Mouse (Mus musculus) embryonic facial prominence, embryonic 11.5 days (tissue): ENCODE results near the gene Tnfrsf17. TPM values are rescaled to one million over a fixed set of nuclear protein-coding genes. Genes with fewer than 3 reads are reported as not detected.
"Not testable (repeated sequence)": the region's sequence is repeated elsewhere in the genome, so short reads cannot be mapped to it uniquely, and the experiment has no call there.

Experiments used
- ATAC-seq: fragments of 200-750 bp; cut with Nextera tagmentation; replicated peaks from 2 replicates; pipeline ENCODE4 v1.8.0; 2017; ENCODE audit warnings: low read depth; ENCODE audit not compliant: insufficient number of reproducible peaks, low FRiP score, low TSS enrichment
- DNase-seq: peaks from one replicate; pipeline ENCODE4 v3.0.0-alpha.2; 2015; ENCODE audit warnings: low spot score
- H3K27ac ChIP-seq: fragments of 300-500 bp; sonication (generic); replicated peaks from 2 replicates; pipeline ENCODE4 v1.5.1; 2014; ENCODE audit warnings: mild to moderate bottlenecking, low read depth, low read length, control low read depth
- H3K27me3 ChIP-seq: fragments of 300-500 bp; sonication (generic); 2 replicates; pipeline ENCODE4 v1.6.1; 2014; ENCODE audit warnings: mild to moderate bottlenecking, low read length, moderate library complexity, mixed read lengths; ENCODE audit not compliant: control insufficient read depth, insufficient read depth
- H3K36me3 ChIP-seq: fragments of 300-500 bp; sonication (generic); replicated peaks from 2 replicates; pipeline ENCODE4 v1.6.1; 2014; ENCODE audit warnings: low read depth, mild to moderate bottlenecking, low read length, moderate library complexity, mixed read lengths; ENCODE audit not compliant: control insufficient read depth, insufficient read depth
- H3K4me1 ChIP-seq: fragments of 300-500 bp; sonication (generic); 2 replicates; pipeline ENCODE4 v1.6.1; 2014; ENCODE audit warnings: low read length, mixed read lengths; ENCODE audit not compliant: control insufficient read depth, insufficient read depth
- H3K4me2 ChIP-seq: fragments of 300-500 bp; sonication (generic); 2 replicates; pipeline ENCODE4 v1.6.1; 2014; ENCODE audit warnings: low read depth, mild to moderate bottlenecking, control low read depth, low read length, moderate library complexity
- H3K4me3 ChIP-seq: fragments of 300-500 bp; sonication (generic); 2 replicates; pipeline ENCODE4 v1.5.1; 2014; ENCODE audit warnings: low read depth, low read length, control low read depth
- H3K9ac ChIP-seq: fragments of 300-500 bp; sonication (generic); replicated peaks from 2 replicates; pipeline ENCODE4 v1.6.1; 2014; ENCODE audit warnings: mild to moderate bottlenecking, control low read depth, low read length
- H3K9me3 ChIP-seq: fragments of 300-500 bp; sonication (generic); replicated peaks from 2 replicates; pipeline ENCODE4 v1.6.1; 2016; ENCODE audit warnings: mild to moderate bottlenecking, low read length, inconsistent platforms, mixed read lengths; ENCODE audit not compliant: control insufficient read depth
- WGBS: fragments of 180-500 bp; shearing (Covaris S2); extraction: QIAGEN DNeasy Blood & Tissue Kit; methylation state at CpG from one replicate; pipeline ENCODE4 v1.1.7; 2014; 5-methylcytosine and 5-hydroxymethylcytosine counted together
- polyA plus RNA-seq: library from polyadenylated mRNA; unstranded; fragments of >200 nt; fragmentation: Nextera tagmentation; extraction: Ambion mirVana; gene quantifications from 2 replicates; pipeline ENCODE4 v1.2.1, GENCODE M21; 2014

The Tnfrsf17 gene
- polyA plus RNA-seq, 1 experiment from 2014 or later = not detected

DNA sequence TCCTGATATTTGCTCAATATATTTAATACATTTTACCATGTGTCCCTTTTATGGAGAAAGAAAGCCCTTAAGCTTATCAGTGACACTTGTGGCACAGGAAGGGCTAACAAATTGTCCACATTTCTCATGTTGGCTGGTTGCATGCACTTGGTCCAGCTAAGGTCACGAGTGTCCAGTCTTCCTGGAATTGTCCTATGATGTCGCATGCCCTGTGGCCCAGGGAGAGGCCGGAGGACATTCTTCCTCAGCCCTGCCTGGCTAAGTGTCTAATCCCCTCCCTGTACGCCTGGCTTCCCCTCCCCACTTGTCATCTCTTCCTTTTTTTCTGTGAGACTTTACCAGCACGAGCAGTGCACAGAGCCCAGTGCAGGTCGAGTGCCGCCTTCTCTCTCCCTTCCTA, 38.3 kb downstream of the Tnfrsf17 start:
- Histone ChIP-seq H3K4me3 (no peak overlapping the region), H3K9me3 (no peaks in the 10 kb centered on the region), H3K9ac (no peak overlapping the region), H3K4me2 (no peak overlapping the region), H3K27ac (no peak overlapping the region), H3K4me1 (no peaks in the 10 kb centered on the region), H3K36me3 (no peaks in the 10 kb centered on the region; the same call in 1 of the 2 replicates), H3K27me3 (no peaks in the 10 kb centered on the region)
- ATAC-seq (no peak), DNase-seq (no peak)
- WGBS = 81% methylated on average over 7 of the region's 7 CpGs

DNA sequence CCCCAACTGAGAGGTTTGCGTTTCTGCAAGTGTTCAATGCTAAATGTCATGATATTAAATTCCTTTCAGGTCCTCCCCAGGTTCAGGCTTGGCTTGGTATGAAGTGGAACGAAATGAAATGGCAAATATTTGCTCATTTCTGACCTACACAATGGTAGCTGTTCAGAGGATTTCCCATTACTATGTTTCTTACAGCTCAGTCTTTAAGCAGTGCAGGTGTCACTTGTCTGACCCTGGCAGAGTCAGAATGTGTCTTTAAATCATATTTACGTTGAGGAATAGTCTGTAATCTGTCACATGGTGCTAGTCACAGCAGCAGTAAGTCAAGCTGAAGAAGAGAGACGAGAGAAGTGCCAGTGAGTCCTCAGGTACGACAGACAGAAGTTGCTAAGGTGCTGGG, 45.6 kb downstream of the Tnfrsf17 start:
- Histone ChIP-seq H3K4me2 (no peak overlapping the region), H3K9me3 (no peaks in the 10 kb centered on the region), H3K9ac (no peak overlapping the region), H3K27me3 (no peaks in the 10 kb centered on the region), H3K27ac (no peak overlapping the region), H3K4me1 (no peaks in the 10 kb centered on the region; the same call in 1 of the 2 replicates), H3K4me3 (no peak overlapping the region), H3K36me3 (no peaks in the 10 kb centered on the region)
- DNase-seq (no peak), ATAC-seq (no peak)
- 74% methylated on average over 5 of the region's 5 CpGs for WGBS

DNA sequence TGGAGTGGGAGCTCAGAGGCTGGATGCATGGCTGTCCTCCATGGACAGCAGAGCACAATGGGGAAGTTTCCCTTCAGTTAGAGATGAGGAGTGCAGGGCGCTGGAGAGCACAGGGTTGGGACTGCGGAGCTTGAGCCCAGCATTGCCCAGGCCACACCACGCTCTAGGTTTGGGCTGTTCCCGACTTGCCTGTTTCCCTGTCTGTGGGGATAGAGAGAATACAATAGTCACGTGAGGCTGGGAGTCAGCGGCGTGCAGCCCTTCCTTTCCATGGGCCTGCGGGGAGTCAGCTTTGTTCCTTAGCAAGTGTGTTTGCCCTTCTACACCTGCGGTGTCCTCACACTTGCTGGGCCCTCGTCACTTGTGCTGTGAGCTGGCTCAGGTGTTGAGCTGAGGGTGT, 46.3 kb downstream of the Tnfrsf17 start:
- Histone ChIP-seq H3K27me3 (no peaks in the 10 kb centered on the region), H3K9me3 (no peaks in the 10 kb centered on the region), H3K27ac (no peak overlapping the region), H3K4me3 (no peak overlapping the region), H3K4me1 (no peaks in the 10 kb centered on the region; the same call in 1 of the 2 replicates), H3K36me3 (no peaks in the 10 kb centered on the region), H3K9ac (no peak overlapping the region), H3K4me2 (no peak overlapping the region)
- ATAC-seq (no peak), DNase-seq (no peak)
- WGBS = 31% methylated on average over 10 of the region's 10 CpGs

DNA sequence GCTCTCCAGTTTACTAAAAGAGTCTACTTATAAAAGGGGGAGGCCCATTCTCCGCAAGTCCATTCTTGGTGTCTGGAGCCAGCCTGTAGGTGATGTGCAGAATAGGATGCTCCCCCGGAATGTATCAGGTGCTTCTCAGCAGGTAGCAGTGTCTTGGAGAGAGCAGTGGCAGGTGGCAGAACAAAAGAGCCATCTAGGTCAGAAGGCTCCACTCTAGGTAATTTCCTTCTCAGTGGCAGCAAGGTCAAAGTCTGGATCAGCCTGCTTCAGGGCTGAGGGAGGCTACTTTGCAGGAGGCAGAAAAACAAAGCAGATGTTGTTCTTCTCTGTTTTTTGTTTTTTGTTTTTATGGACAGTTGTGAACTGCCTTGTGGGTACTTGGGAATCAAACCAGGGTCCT, 47.0 kb downstream of the Tnfrsf17 start:
- not testable (repeated sequence) for H3K4me2 ChIP-seq

DNA sequence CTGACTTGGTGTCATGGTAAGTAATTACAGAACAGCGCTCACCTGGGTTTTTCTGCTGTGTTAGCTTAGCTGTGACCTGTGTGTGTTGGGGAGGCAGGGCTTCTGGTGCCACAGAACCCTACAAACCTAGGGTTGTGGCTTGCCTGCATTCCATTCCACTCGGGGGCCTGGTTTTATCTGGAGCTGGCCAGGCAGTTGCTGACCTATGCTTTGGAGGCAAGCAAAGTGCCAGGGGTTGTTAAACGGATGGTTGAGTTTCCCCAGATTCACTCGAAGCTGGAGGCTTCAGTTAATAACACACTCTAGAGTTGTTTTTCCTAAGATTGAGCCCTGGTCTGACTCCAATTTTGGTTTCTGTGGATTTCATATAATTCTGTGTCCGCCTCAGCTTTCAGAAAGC, 52.0 kb downstream of the Tnfrsf17 start:
- Histone ChIP-seq H3K4me1 (no peaks in the 10 kb centered on the region), H3K9ac (no peak overlapping the region), H3K36me3 (no peaks in the 10 kb centered on the region), H3K4me2 (no peak overlapping the region), H3K27me3 (no peaks in the 10 kb centered on the region), H3K27ac (no peak overlapping the region), H3K4me3 (no peak overlapping the region), H3K9me3 (no peaks in the 10 kb centered on the region)
- DNase-seq = no peak
- WGBS = 66% methylated on average over 5 of the region's 5 CpGs
- ATAC-seq = no peak

More for the DNA sequence above, 47.0 kb downstream of the Tnfrsf17 start:
- not testable (repeated sequence) for H3K27me3 ChIP-seq, DNase-seq, H3K9ac ChIP-seq, H3K4me1 ChIP-seq, H3K9me3 ChIP-seq, H3K36me3 ChIP-seq, H3K4me3 ChIP-seq, ATAC-seq, H3K27ac ChIP-seq
- 76% methylated on average over 2 of the region's 2 CpGs for WGBS

DNA sequence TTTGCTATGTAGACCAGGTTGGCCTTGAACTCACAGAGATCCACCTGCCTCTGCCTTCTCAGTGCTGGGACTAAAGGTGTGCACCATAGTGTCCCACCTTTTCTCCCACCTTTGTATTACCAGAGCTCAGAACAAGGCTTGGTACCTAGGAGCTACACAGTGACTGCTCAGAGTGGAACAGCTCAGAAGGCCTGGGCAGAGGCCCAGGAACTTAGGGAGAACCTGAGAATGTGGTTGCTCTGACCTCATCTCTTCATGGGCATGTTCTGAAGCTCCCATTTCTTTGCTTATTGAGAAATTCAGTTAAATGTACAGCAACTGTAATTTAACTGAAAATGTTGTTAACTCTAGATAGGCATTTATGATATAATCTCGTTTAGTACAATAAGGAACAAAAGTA, 53.2 kb downstream of the Tnfrsf17 start:
- H3K4me2 ChIP-seq = no peak overlapping the region
- no peaks in the 10 kb centered on the region for H3K4me1 ChIP-seq
- H3K4me3 ChIP-seq = no peak overlapping the region
- no peak for ATAC-seq
- no peaks in the 10 kb centered on the region for H3K36me3 ChIP-seq
- no peak for DNase-seq
- no peak overlapping the region for H3K9ac ChIP-seq
- 51% methylated on average over 1 of the region's 1 CpGs for WGBS
- no peak overlapping the region for H3K27ac ChIP-seq
- H3K9me3 ChIP-seq = no peaks in the 10 kb centered on the region
- no peaks in the 10 kb centered on the region for H3K27me3 ChIP-seq

DNA sequence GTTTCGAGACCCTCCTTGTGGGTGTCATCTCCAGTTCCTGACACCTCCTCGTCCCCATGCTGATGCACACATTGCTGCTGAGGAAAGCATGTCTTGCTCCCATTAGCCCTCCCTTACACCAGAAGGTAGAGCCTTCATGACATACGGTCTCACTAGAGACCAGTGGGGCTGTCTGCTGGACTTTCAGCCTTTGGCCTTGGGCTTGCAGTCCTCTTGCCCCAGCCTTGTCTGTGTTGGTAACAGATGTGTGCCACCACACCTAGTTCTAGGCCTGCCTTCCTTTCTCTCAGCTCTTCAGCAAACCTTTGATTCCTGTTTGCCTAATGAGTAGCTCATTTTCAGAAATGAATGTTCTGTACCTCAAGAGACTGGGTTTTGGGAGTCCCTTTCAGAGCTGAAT, 54.8 kb downstream of the Tnfrsf17 start:
- Histone ChIP-seq H3K4me2 (no peak overlapping the region), H3K9me3 (no peaks in the 10 kb centered on the region), H3K9ac (no peak overlapping the region), H3K4me1 (no peaks in the 10 kb centered on the region), H3K27me3 (no peaks in the 10 kb centered on the region), H3K4me3 (no peak overlapping the region), H3K36me3 (no peaks in the 10 kb centered on the region), H3K27ac (no peak overlapping the region)
- ATAC-seq (no peak), DNase-seq (no peak)
- 87% methylated on average over 3 of the region's 3 CpGs for WGBS

DNA sequence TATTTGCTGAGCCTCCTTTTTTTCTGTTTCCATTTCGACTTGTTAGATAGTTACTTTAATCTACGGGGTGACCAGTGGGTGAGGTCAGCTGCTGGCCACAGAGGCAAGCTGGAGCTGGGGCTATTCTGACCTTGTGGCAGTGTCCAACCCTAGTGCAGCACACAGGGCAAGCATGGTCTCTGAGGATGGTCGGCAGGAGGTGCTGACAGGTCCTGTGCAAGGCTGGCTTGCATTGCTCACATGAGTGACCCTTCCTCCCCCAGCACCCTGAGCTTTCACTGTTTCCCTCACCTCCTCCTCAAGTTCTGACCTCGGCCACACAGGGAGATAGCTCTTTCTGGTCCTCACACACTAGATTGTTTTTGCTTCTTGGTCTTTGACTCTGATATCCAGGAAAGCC, 55.5 kb downstream of the Tnfrsf17 start:
- H3K27ac ChIP-seq = no peak overlapping the region
- H3K36me3 ChIP-seq = no peaks in the 10 kb centered on the region
- ATAC-seq = no peak
- H3K4me1 ChIP-seq = no peaks in the 10 kb centered on the region
- no peaks in the 10 kb centered on the region for H3K9me3 ChIP-seq
- H3K27me3 ChIP-seq = no peaks in the 10 kb centered on the region
- no peak overlapping the region for H3K4me2 ChIP-seq
- no peak overlapping the region for H3K4me3 ChIP-seq
- no peak for DNase-seq
- WGBS = 51% methylated on average over 4 of the region's 4 CpGs
- H3K9ac ChIP-seq = no peak overlapping the region
